Mouse (Mus musculus): ENCODE measurements around the gene Acsl4.

Acsl4 gene

GRCm38 (mm10) chrX:142390247-142390908 is at the start of gene Acsl4:
Acsl4 (minus strand) TSS chrX:142390535.
- DNase-seq, result peak; percentile 94

DNA sequence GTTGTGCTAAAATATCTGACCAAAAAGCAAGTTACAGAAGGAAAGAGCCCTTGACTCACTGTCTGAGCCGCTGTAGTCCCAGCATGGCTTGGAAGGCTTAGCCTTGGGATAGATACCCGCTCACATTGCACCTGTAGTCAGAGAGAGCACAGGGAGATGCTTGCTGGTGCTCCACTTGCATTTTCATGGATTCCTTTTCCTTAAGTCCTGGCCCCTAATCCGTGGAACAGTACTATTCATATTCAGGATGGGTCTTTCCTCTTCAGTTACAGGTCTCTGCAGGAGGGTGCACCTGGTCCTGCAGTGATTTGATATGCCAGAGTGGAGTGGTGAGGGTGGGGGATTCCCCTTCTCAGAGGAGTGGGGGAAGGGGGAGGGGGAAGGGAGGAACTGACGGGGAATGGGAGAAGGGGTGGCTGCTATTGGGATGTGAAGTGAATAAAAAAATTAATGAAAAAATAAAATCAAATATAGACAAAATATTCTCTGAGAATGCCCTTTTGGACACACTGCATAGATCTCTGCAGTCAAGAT is 47.7 kb upstream of the Acsl4 start:
- no peak for DNase-seq

DNA sequence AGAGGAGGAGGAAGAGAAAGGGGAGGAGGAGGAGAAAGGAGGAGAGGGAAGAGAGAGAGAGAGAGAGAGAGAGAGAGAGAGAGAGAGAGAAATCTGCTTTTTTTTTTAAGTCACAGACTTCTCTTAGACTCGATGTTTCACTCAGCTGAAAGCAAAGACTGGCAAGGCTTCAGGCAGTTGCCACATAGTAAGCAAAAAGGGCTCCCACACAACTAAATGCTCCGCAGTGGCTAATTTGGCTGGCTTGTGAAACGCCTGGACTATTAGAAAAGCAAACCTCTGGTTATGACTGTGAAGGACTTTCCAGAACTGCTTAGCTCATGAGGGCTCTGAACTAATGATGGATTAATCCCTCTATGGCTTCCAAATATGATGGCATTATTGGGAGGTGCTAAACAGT is 42.5 kb upstream of the Acsl4 start:
- DNase-seq, result no peak

GRCm38 (mm10) chrX:142427111-142427510 is 36.8 kb upstream of the Acsl4 start:
- no peak for DNase-seq

- no peak for DNase-seq
Measured at GRCm38 (mm10) chrX:142426628-142427027, 36.3 kb upstream of the Acsl4 start.

GRCm38 (mm10) chrX:142413884-142414283 is 23.5 kb upstream of the Acsl4 start:
- no peak for DNase-seq

DNA sequence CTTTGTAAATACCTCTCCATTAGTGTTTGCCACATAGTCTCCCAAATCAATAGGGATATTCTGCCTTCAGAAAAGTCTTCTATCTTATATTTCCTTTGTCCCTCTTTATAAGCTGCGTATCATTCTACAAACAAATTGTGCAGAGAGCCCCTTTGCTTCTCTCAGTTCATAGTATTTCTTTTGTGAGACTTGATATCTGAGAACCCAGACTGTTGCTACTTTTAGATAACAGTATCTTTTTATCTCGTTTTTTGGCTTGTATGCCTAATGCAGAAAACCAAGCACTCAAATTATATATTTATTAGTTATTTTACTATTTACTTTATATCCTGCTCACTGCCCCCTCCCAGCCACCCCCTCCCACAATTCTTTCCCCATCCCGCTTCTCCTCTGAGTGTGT is 19.7 kb upstream of the Acsl4 start:
- no peak for DNase-seq

DNA sequence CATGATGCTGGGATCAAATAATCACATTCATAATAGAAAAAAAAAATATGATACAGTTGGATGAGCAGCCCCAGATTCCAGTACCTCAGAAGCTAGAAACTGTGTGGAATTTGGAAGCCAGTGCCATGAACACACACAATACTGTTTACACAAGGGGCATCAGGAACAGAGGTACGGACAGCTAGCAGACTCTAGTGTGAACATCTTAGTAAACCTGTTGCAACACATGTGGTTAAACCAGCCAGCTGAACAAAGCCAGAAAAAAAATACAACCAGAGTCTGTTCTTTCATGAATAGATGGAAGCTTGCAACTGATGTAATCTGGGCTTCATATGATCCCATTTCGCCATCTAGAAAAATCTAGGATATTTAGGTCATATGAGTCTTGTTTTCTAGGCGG is 19.0 kb upstream of the Acsl4 start:
- no peak for DNase-seq

DNA sequence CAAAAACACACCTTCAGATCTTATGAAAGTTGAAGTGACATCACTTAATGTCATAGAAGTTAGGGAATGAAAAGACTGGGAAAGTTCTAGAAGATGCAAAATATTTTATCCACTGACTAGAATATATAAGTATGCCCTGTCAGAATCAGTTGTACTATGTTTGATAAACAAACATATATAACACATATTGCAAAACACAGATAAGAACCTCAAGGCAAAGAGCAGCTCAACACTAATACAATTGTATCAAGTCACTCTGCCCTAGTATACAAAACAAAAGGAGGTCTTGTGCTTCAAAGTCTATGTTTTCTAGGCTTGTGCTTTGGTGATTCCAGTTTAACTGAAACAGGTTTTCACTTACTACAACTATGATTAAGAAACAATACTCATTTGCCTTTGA is 12.8 kb upstream of the Acsl4 start:
- no peak for DNase-seq

DNA sequence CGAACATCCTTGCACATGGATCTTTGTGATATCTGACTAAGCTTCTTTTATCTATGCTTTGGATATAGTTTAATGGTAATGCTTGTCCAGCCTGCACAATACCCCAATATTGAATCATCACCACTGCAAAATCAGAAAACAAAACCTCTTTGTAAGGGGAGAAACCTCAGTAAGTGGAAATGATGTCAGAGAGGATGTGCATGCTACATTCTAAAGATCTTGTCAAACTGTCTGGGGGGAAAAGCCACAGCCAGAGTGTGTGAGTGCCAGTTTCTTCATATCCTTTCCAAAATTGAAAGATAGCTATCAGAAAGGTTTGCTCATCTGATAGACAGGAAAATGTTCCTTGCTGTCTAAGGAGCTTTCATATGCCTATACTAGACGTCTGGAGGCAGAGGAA is 8.3 kb upstream of the Acsl4 start:
- no peak for DNase-seq

- no peak for DNase-seq
Measured at GRCm38 (mm10) chrX:142390909-142391265, 552 bp upstream of the Acsl4 start.

DNA sequence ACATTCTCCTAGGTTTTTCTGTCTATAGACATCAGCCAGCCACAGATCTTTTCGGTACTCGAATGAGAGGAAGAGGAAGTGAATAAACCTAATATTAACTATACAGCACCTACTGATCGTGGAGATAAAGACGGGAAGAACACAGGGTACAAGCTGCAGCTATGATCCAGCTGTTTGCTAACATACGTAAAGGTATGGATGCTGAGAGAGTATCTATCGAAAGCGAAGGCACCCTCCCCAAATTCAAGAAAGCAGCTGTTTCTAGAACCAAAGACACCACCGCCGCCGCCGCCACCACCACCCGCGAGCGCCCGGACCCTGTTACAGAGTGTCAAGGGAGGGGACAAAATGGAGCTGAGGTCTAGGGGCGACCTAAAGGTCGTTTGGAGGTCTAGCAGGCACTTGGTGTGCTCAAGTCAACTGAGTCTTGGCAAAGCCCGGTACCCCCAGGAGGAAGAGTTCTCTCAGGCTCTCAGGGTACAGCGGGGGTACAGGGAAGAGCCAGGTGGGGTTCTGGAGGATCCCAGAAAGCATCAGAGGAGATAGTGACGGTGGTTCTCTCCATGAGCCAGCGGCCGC is 665 bp downstream of the Acsl4 start:
- DNase-seq, result peak; percentile 28

GRCm38 (mm10) chrX:142388141-142388540 is 2.2 kb downstream of the Acsl4 start:
- no peak for DNase-seq

DNA sequence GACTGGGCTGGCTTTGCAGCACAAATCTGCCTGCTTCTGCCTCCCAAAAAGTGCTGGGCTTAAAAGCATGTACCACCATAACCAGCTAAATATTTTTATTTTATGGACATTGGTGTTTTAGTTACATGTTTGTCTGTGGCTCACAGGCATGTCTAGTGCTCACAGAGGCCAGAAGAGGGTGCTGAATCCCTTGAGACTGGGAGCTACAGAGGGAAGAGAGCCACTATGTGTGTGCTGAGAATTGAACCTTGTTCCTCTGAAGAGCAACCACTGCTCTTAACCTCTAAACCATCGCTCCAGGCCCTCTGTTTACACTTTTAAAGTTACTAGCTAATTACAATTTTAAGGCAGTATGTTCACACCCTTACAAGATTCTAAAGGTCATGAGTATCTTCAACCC is 2.7 kb downstream of the Acsl4 start:
- no peak for DNase-seq

- DNase-seq, result no peak
Measured at GRCm38 (mm10) chrX:142384918-142385317, 5.4 kb downstream of the Acsl4 start.

GRCm38 (mm10) chrX:142379894-142380293 is 10.4 kb downstream of the Acsl4 start:
- no peak for DNase-seq

DNA sequence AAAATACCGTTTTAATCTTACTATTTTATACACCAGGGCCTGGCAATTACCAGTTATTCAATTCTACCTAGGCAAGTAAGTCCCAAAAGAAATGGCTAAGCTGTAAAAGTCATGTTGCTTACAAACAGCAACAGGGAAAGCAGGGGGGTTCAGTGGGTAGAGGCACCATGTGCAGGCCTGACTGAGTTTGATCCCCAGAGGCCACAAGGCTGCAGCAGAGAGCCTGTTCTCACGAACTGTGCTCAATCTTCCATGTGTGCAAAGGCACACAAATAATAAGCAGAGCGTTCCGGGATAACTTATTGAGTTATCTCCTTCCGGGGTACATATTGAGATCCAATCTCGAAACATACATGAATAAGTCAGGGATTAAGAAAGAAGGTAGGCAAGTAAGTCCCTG is 12.3 kb downstream of the Acsl4 start:
- no peak for DNase-seq

- DNase-seq, result no peak
Measured at GRCm38 (mm10) chrX:142377358-142377757, 13.0 kb downstream of the Acsl4 start.

- DNase-seq, result no peak
Measured at GRCm38 (mm10) chrX:142376747-142377146, 13.6 kb downstream of the Acsl4 start.

GRCm38 (mm10) chrX:142375519-142375918 is 14.8 kb downstream of the Acsl4 start:
- no peak for DNase-seq

- DNase-seq, result peak; percentile 66
Measured at GRCm38 (mm10) chrX:142372393-142372792, 17.9 kb downstream of the Acsl4 start.

DNA sequence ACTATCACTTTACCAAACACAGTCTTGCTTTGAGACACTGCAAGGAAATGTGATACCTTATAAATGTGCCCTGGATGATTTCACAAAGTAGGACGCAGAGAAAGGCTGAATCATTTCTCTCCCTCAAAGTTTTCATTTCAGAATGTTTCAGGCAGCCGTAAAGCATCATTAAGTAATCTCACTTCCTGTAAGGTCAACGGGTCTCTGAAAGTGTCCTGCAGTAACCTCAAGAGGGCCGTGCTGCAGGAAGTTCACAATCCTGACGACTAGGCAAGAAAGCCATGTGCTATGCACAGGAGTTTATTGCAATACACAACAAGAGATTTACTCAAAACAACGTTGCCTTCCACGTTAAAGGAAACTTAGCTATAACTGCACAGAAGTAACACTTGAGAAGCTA is 20.4 kb downstream of the Acsl4 start:
- no peak for DNase-seq

GRCm38 (mm10) chrX:142363882-142364281 is 26.5 kb downstream of the Acsl4 start:
- no peak for DNase-seq

DNA sequence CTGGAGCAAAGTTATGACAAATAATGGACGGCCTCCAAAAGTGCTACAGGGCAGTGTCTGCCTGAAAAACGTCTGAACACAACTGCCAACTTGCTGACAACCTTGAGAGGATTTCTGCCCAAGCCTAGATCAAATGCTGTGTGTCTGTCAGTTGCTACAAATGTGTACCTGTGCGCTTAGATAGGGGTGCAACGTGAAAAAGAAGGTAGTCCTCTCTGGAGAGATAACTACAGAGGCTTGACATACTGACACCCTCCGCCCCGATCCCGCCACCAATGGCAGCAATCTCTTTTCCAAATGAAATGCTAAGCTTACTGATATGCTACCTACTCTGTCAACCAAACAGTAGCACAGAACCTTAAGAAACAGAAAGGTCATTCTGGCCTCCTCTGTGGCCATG is 31.3 kb downstream of the Acsl4 start:
- no peak for DNase-seq

DNA sequence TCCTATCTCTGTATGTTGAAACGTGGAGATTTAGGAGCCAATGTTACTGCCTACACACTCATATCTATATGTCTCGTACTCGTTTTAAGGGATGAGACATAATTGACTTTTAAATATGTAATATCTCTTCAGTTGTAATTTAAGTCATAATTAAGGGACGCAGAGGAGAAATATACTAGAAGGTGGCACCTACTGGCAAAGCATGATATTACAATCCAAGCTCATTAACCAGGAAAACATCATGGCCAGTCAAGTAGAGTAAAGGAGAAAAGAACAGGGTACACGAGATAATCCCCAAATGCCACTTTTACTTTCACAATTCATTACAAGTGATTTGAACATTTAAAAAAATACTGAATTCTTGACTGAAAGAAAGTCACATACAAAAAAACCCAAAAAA is 31.9 kb downstream of the Acsl4 start:
- DNase-seq, result peak; percentile 1
